Comparison of ENCODE assay signal across 8 mouse cellular contexts in the genomic region with DNA sequence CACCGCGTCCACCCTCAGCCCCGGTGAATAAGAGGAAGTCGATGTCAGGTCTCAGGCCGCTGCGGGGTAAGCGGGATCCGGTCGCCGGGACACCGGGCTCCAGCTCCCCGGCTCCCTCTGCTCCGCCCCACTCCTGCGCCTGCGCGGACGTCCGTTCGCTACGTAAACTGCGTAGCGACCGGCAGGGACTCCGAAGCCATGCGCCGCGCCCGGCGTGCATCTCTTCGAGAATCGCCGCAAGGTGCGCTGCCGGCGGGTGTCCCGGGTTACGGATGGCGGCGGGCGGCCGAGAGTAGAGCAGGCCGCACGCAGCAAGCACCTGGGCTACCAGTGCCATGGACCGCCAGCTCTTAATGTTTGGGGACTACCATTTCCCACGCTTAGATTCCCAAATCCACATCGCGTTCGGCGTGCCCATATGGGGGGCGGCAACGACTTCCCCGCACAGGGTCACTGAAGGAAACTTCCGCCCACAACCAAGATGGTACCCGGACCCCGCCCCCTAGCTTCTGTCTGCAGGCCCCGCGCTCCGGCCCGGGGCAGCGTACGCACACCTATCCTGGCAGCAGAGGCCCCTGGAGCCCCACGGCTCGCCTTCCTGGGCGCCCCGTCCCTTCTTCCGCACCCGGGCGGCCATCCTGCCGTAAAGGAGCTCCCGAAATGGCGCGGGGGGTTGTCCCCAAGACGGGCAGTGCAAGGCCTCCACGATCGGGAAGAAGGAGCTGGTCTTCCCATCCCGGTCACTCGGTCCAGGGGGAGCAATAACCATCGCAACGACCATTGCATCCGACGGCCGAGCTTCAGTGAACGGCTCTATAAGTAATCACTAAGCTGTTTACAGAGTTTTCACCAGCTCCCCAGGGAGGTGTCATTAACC. TPM values are rescaled to one million over a fixed set of nuclear protein-coding genes. Genes with fewer than 3 reads are reported as not detected.
A peak's percentile ranks its signal among the peaks of the same experiment; 100 is the strongest.
DNase-seq lines count a peak whose midpoint lies in the region; ATAC-seq lines count a peak whose summit lies in the region.

A gene (plus strand): TSS at position 490 of the 877 bp plus-strand sequence.

- peak within 1 kb of the TSS; percentile 67 for H3K4me3 ChIP-seq in heart, embryonic 13.5 days
- H3K4me3 ChIP-seq in liver, embryonic 12.5 days: peak within 1 kb of the TSS; percentile 88

- 0 out of 2 replicates have a peak, but pooled peaks cover 5% of the 10 kb centered on the region for H3K27me3 ChIP-seq in heart, embryonic 13.5 days (replicated peaks)
- H3K27me3 ChIP-seq in liver, embryonic 12.5 days (replicated peaks): peaks cover 11% of the 10 kb centered on the region
- H3K27me3 ChIP-seq in splenic B cell, adult 2 months (ENCODE audit: control insufficient read depth, insufficient read depth, low read length, poor library complexity, severe bottlenecking): no peaks in the 10 kb centered on the region

- H3K4me1 ChIP-seq in heart, embryonic 13.5 days: peaks cover 30% of the 10 kb centered on the region
- peaks cover 30% of the 10 kb centered on the region for H3K4me1 ChIP-seq in liver, embryonic 12.5 days

- H3K36me3 ChIP-seq in heart, embryonic 13.5 days: peaks cover 24% of the 10 kb centered on the region
- H3K36me3 ChIP-seq in liver, embryonic 12.5 days: peaks cover 18% of the 10 kb centered on the region
- H3K36me3 ChIP-seq in splenic B cell, adult 2 months (ENCODE audit: control insufficient read depth, insufficient read depth, low read length, poor library complexity, severe bottlenecking): no peaks in the 10 kb centered on the region

- peak; percentile 92 for DNase-seq in c-Kit-negative CD71-positive TER-119-positive erythroid progenitor cells, embryonic 14.5 days (ENCODE audit: low read depth, low spot score)
- DNase-seq in fibroblast of lung, adult 2 months (ENCODE audit: low read depth): peak; percentile 71
- DNase-seq in kidney, postnatal 10 days: peak; percentile 97
- DNase-seq in naive thymus-derived CD4-positive, alpha-beta T cell, adult 2 months (ENCODE audit: low read depth): peak; percentile 97
- peak; percentile 95 for DNase-seq in splenic B cell, adult 2 months (ENCODE audit: low read depth, low spot score)

- peak within 1 kb of the TSS; percentile 97 for H3K27ac ChIP-seq in heart, embryonic 13.5 days (replicated peaks)
- peak within 1 kb of the TSS; percentile 94 for H3K27ac ChIP-seq in liver, embryonic 12.5 days

- no peaks in the 10 kb centered on the region for H3K9me3 ChIP-seq in heart, embryonic 13.5 days
- no peaks in the 10 kb centered on the region for H3K9me3 ChIP-seq in liver, embryonic 12.5 days (replicated peaks)

- ATAC-seq in CD4-positive, CD25-positive, alpha-beta regulatory T cell, adult 4 months: peak; percentile 72
- peak; percentile 65 for ATAC-seq in heart, embryonic 13.5 days (ENCODE audit: extremely low read depth, insufficient number of reproducible peaks, low FRiP score, low TSS enrichment)
- ATAC-seq in liver, embryonic 12.5 days: peak; percentile 74

- peak within 1 kb of the TSS; percentile 87 for H3K9ac ChIP-seq in heart, embryonic 13.5 days
- peak within 1 kb of the TSS; percentile 86 for H3K9ac ChIP-seq in liver, embryonic 12.5 days

- H3K4me2 ChIP-seq in heart, embryonic 13.5 days: peak within 1 kb of the TSS; percentile 100
- H3K4me2 ChIP-seq in liver, embryonic 12.5 days: peak within 1 kb of the TSS; percentile 98

- under 1% methylated on average over 83 of the region's 83 CpGs for WGBS in heart, embryonic 13.5 days
- WGBS in liver, embryonic 12.5 days (ENCODE audit: insufficient replicate concordance): under 1% methylated on average over 83 of the region's 83 CpGs

RNA-seq across cellular contexts. Expression of the gene that starts here (rescaled TPM):
- 10 to 100 TPM; 36.8 to 49.6 TPM for polyA plus RNA-seq in CD4-positive, CD25-positive, alpha-beta regulatory T cell, adult 4 months (2017; shearing (Covaris generic))
- 56.9 and 59.8 TPM in 2 replicates for polyA plus RNA-seq in heart, embryonic 13.5 days (2015; fragmentation: Nextera tagmentation; extraction: Ambion mirVana)
- polyA plus RNA-seq in liver, embryonic 12.5 days (2016; fragmentation: Nextera tagmentation; extraction: Ambion mirVana): 36.4 and 37.6 TPM in 2 replicates

Comparison
In these comparisons a context has a peak if more than half of its experiments do, and no peak if none do; other contexts are left out.
1. Peak in every context shown above with its lines: DNase-seq, ATAC-seq, H3K4me3 ChIP-seq and H3K27ac ChIP-seq.